Mouse (Mus musculus): ENCODE measurements around the gene Ddi1. TPM values are rescaled to one million over a fixed set of nuclear protein-coding genes. Genes with fewer than 3 reads are reported as not detected.

Ddi1 gene
- polyA plus RNA-seq (2016; fragmentation: Nextera tagmentation; extraction: Ambion mirVana), result 0.01 TPM in 1 of 2 replicates, not detected in the other

DNA sequence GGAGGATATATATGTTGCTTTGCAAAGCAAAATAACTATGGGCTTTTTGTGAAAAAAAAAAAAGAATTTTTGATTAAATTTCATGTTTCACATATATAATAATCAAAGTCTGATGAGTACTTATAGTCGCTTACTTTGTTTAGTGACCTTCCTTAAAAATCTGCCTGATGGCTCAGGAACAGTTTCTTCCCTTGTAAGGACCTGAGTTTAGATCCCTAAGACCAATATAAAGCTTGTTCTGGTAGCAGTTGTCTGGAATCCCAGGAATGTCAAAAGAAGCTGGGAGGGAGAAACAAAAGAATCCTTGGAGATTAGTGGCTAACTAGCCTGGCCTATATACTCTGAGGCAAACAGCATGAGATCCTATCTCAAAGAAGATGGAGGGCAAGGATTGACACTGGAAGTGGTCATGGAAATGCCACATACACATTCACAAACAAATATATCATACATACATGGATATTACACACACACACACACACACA, at the start of gene Ddi1:
TSS of gene Ddi1 (minus strand) at position 51 of the 485 bp plus-strand sequence.
- Histone ChIP-seq H3K27me3 (replicated peaks) (no peaks in the 10 kb centered on the region), H3K4me3 (no peak within 1 kb of the TSS), H3K4me2 (no peak within 1 kb of the TSS), H3K36me3 (no peaks in the 10 kb centered on the region), H3K4me1 (no peaks in the 10 kb centered on the region), H3K9me3 (replicated peaks) (no peaks in the 10 kb centered on the region), H3K27ac (no peak within 1 kb of the TSS), H3K9ac (no peak within 1 kb of the TSS)
- no peak for ATAC-seq
- WGBS (ENCODE audit: insufficient replicate concordance), result 64% methylated on average over 1 of the region's 1 CpGs

- H3K4me2 ChIP-seq, result no peak overlapping the region
- H3K4me1 ChIP-seq, result no peaks in the 10 kb centered on the region
- no peaks in the 10 kb centered on the region for H3K36me3 ChIP-seq
- H3K4me3 ChIP-seq, result no peak overlapping the region
- H3K9ac ChIP-seq, result no peak overlapping the region
- H3K27ac ChIP-seq, result no peak overlapping the region
- 83% methylated on average over 1 of the region's 1 CpGs for WGBS (ENCODE audit: insufficient replicate concordance)
- ATAC-seq, result no peak
- no peaks in the 10 kb centered on the region for H3K27me3 ChIP-seq (replicated peaks)
- no peaks in the 10 kb centered on the region for H3K9me3 ChIP-seq (replicated peaks)
Observed at GRCm38 (mm10) chr9:6317114-6317513, 47.5 kb upstream of the Ddi1 start.

DNA sequence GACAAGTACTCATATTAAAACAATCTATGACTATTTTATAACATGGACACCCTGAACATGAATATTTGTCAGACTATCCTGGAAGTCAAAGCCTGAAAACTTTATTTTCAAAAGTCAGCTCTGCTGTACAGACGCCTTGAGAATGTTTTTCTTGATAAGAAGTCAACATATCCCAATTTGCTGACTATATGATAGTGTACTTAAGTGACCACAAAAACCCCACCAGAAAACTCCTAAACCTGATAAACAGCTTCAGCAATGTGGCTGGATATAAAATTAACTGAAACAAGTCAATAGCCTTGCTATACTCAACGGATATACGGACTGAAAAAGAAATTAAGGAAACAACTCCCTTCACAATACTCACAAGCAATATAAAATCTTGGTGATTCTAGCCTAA, 36.2 kb upstream of the Ddi1 start:
- Histone ChIP-seq H3K9ac (no peak overlapping the region), H3K4me2 (no peak overlapping the region), H3K9me3 (replicated peaks) (no peaks in the 10 kb centered on the region), H3K4me1 (no peaks in the 10 kb centered on the region), H3K27ac (no peak overlapping the region), H3K27me3 (replicated peaks) (no peaks in the 10 kb centered on the region), H3K4me3 (no peak overlapping the region), H3K36me3 (no peaks in the 10 kb centered on the region)
- WGBS (ENCODE audit: insufficient replicate concordance), result 36% methylated on average over 3 of the region's 3 CpGs
- peak; percentile 68; the same call in 1 of the 2 replicates for ATAC-seq

GRCm38 (mm10) chr9:6304590-6304989, 34.9 kb upstream of the Ddi1 start:
- no peaks in the 10 kb centered on the region for H3K4me1 ChIP-seq
- H3K27me3 ChIP-seq (replicated peaks), result no peaks in the 10 kb centered on the region
- H3K36me3 ChIP-seq, result no peaks in the 10 kb centered on the region
- ATAC-seq, result no peak
- H3K4me3 ChIP-seq, result no peak overlapping the region
- no peaks in the 10 kb centered on the region for H3K9me3 ChIP-seq (replicated peaks)
- H3K4me2 ChIP-seq, result no peak overlapping the region
- 72% methylated on average over 3 of the region's 3 CpGs for WGBS (ENCODE audit: insufficient replicate concordance)
- no peak overlapping the region for H3K9ac ChIP-seq
- H3K27ac ChIP-seq, result no peak overlapping the region

- Histone ChIP-seq H3K27ac (no peak overlapping the region), H3K9ac (no peak overlapping the region), H3K4me2 (no peak overlapping the region), H3K4me3 (no peak overlapping the region), H3K4me1 (no peaks in the 10 kb centered on the region), H3K9me3 (replicated peaks) (no peaks in the 10 kb centered on the region), H3K27me3 (replicated peaks) (no peaks in the 10 kb centered on the region), H3K36me3 (no peaks in the 10 kb centered on the region)
- WGBS (ENCODE audit: insufficient replicate concordance), result 58% methylated on average over 3 of the region's 3 CpGs
- no peak for ATAC-seq
Observed at GRCm38 (mm10) chr9:6302050-6302449, 32.4 kb upstream of the Ddi1 start.

GRCm38 (mm10) chr9:6298547-6298946, 28.9 kb upstream of the Ddi1 start:
- Histone ChIP-seq H3K4me3 (no peak overlapping the region), H3K4me2 (no peak overlapping the region), H3K9ac (no peak overlapping the region), H3K36me3 (no peaks in the 10 kb centered on the region), H3K27ac (no peak overlapping the region), H3K27me3 (replicated peaks) (no peaks in the 10 kb centered on the region), H3K9me3 (replicated peaks) (no peaks in the 10 kb centered on the region), H3K4me1 (no peaks in the 10 kb centered on the region)
- ATAC-seq, result no peak
- WGBS (ENCODE audit: insufficient replicate concordance), result 63% methylated on average over 2 of the region's 2 CpGs

DNA sequence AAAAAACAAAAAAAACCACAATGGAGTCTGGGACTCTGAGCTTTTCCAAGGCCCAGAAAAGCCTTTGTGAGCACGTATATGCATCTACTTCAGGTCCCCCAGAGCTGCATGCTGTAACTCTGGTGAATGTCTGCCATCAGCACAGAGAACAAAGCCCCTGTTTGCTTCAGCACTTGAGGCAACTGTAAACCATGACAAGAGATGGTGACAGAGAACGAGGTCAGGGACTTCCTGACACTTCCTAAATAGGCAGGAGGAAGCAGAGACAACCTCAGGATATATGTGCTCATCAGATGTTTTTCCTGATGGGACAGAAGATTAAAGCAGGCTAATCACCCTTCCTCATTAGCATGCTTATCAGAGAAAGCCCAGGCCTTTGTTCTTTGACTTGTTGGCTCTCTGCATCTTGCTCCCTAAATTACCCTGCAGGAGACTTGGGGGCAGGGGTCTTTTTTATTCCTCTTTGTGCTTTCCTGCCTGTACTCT, 19.6 kb upstream of the Ddi1 start:
- H3K4me1 ChIP-seq, result no peaks in the 10 kb centered on the region
- no peak overlapping the region for H3K9ac ChIP-seq
- no peaks in the 10 kb centered on the region for H3K27me3 ChIP-seq (replicated peaks)
- H3K4me3 ChIP-seq, result no peak overlapping the region
- no peaks in the 10 kb centered on the region for H3K36me3 ChIP-seq
- no peak overlapping the region for H3K4me2 ChIP-seq
- no peak for ATAC-seq
- H3K27ac ChIP-seq, result no peak overlapping the region
- 13% methylated on average over 2 of the region's 2 CpGs for WGBS (ENCODE audit: insufficient replicate concordance)
- H3K9me3 ChIP-seq (replicated peaks), result no peaks in the 10 kb centered on the region

DNA sequence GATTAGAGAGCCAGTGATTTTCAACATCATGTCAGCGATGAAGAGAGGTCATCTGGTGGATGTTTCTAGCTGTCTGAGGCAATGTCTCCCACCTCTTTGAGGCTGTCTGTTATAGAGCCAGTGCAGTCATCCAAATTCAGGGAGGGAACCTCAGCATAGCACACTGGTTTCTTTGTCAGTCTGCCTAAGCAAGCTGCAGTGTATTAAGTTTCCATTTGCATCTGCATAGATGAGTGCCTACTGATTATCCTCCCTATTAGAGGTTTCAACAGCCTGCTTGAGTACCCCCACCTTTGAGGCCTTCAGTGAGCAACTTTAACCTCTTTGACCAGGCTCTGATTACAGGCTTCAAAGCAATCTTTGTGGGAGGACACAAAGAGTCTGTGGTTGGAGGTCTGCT, 17.1 kb upstream of the Ddi1 start:
- no peaks in the 10 kb centered on the region for H3K27me3 ChIP-seq (replicated peaks)
- 41% methylated on average over 1 of the region's 1 CpGs for WGBS (ENCODE audit: insufficient replicate concordance)
- no peaks in the 10 kb centered on the region for H3K9me3 ChIP-seq (replicated peaks)
- H3K4me1 ChIP-seq, result no peaks in the 10 kb centered on the region
- H3K4me3 ChIP-seq, result no peak overlapping the region
- no peak overlapping the region for H3K4me2 ChIP-seq
- H3K9ac ChIP-seq, result no peak overlapping the region
- H3K36me3 ChIP-seq, result no peaks in the 10 kb centered on the region
- no peak overlapping the region for H3K27ac ChIP-seq
- ATAC-seq, result no peak

DNA sequence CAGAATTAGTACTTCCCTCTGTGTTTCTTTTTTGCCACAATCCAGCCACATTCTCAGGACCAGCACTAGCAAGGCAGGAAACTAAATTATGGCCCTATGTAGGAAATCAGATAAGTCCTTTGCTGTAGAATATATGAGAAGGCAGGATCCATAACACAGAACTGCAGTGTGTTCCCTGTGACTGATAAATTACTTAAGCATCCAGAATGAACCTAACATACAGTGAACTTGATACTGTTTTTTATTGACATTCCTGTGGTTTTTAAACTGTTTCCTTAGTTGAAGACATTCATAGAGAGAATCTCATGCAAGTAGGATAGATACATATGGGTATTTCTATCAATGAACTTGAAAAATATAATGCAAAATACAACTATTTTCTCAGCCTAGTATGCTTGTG, 7.9 kb upstream of the Ddi1 start:
- no peaks in the 10 kb centered on the region for H3K4me1 ChIP-seq
- ATAC-seq, result no peak
- no peaks in the 10 kb centered on the region for H3K9me3 ChIP-seq (replicated peaks)
- no peaks in the 10 kb centered on the region for H3K36me3 ChIP-seq
- no peak overlapping the region for H3K9ac ChIP-seq
- no peak overlapping the region for H3K4me2 ChIP-seq
- no peaks in the 10 kb centered on the region for H3K27me3 ChIP-seq (replicated peaks)
- H3K27ac ChIP-seq, result no peak overlapping the region
- H3K4me3 ChIP-seq, result no peak overlapping the region

DNA sequence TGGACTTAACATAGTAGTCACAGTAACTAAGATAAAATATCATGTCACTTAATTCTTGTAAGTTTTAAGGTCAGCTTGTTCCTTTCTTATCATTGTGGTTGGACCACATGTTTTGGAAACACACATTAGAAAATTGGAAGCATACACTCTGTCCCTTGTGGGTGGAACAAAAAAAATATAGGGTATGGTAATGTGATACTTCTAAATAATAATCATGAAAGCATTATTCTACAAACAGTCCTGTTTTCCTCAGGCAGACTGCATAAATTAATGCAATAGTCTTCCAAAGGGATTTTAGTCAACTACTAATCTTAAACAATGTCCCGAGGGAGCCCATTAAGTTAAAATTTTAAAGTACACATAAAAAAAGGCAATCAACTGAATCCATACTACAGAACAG, 6.7 kb upstream of the Ddi1 start:
- no peaks in the 10 kb centered on the region for H3K27me3 ChIP-seq (replicated peaks)
- WGBS (ENCODE audit: insufficient replicate concordance), result 61% methylated on average over 1 of the region's 1 CpGs
- no peaks in the 10 kb centered on the region for H3K36me3 ChIP-seq
- no peak overlapping the region for H3K9ac ChIP-seq
- no peak overlapping the region for H3K4me3 ChIP-seq
- H3K9me3 ChIP-seq (replicated peaks), result no peaks in the 10 kb centered on the region
- no peak for ATAC-seq
- no peak overlapping the region for H3K4me2 ChIP-seq
- no peak overlapping the region for H3K27ac ChIP-seq
- H3K4me1 ChIP-seq, result no peaks in the 10 kb centered on the region

- no peak overlapping the region for H3K27ac ChIP-seq
- H3K9ac ChIP-seq, result no peak overlapping the region
- no peaks in the 10 kb centered on the region for H3K4me1 ChIP-seq
- no peaks in the 10 kb centered on the region for H3K27me3 ChIP-seq (replicated peaks)
- no peak for ATAC-seq
- H3K9me3 ChIP-seq (replicated peaks), result no peaks in the 10 kb centered on the region
- WGBS (ENCODE audit: insufficient replicate concordance), result 67% methylated on average over 2 of the region's 2 CpGs
- H3K36me3 ChIP-seq, result no peaks in the 10 kb centered on the region
- H3K4me2 ChIP-seq, result no peak overlapping the region
- H3K4me3 ChIP-seq, result no peak overlapping the region
Observed at GRCm38 (mm10) chr9:6264820-6265219, 4.8 kb downstream of the Ddi1 start.

GRCm38 (mm10) chr9:6257072-6257471, 12.6 kb downstream of the Ddi1 start:
- H3K4me1 ChIP-seq, result no peaks in the 10 kb centered on the region
- no peak overlapping the region for H3K4me3 ChIP-seq
- no peaks in the 10 kb centered on the region for H3K9me3 ChIP-seq (replicated peaks)
- no peaks in the 10 kb centered on the region for H3K36me3 ChIP-seq
- H3K4me2 ChIP-seq, result no peak overlapping the region
- no peak overlapping the region for H3K9ac ChIP-seq
- no peak for ATAC-seq
- H3K27me3 ChIP-seq (replicated peaks), result no peaks in the 10 kb centered on the region
- H3K27ac ChIP-seq, result no peak overlapping the region

DNA sequence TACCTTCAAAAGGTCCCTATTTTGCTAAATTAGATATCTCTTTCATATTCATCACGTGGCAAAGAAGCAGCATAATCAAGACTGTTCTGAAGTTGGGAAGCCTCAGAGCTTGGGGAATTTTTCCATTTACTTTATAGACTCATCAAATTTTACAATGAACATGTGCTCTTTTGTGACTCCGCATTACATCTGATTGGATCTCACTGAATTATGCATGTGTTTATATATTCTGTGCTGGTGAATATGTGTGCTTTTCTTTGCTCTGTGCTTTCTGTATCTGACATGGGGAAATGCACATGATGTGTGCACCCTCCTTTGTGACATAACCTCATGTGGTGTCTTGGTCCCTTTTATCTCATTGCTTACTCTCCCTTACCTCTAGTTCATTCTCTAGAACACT, 17.7 kb downstream of the Ddi1 start:
- ATAC-seq, result no peak
- Histone ChIP-seq H3K27me3 (replicated peaks) (no peaks in the 10 kb centered on the region), H3K9ac (no peak overlapping the region), H3K4me1 (no peaks in the 10 kb centered on the region), H3K9me3 (replicated peaks) (no peaks in the 10 kb centered on the region), H3K4me2 (no peak overlapping the region), H3K27ac (no peak overlapping the region), H3K4me3 (no peak overlapping the region), H3K36me3 (no peaks in the 10 kb centered on the region)
- WGBS (ENCODE audit: insufficient replicate concordance), result 63% methylated on average over 2 of the region's 2 CpGs
